In the genomic region with DNA sequence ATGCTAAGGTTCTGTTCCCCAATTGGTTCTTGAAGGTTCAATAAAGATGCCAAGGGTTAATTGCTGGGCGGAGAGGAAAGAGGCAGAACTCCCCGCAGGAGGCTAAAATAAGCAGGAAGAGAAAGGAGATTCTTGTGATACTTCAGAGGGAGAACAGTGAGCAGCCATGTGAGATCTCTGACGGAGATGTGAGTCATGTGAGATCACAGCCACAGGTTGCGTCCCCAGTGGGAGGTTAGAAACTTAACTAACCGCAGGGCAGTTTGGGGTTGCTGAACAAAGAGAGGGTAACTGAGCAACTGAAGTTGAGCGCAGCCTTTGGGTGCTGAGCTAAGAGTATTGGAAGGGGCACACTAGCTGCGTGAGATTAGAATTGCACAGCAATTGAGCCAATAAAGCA, we compare ENCODE assay signal across 16 mouse cellular contexts. TPM values are rescaled to one million over a fixed set of nuclear protein-coding genes. Genes with fewer than 3 reads are reported as not detected.
DNase-seq lines count a peak whose midpoint lies in the region; ATAC-seq and TF ChIP-seq lines count a peak whose summit lies in the region.
"Had no signal": no experiment of that assay in that cellular context is flagged by ENCODE, and none has a peak within 500 bp of the region (broad histone marks: within the 10 kb centered on the region; RNA-seq: fewer than 3 reads in every experiment).

No protein-coding gene starts in this region.

- peak overlapping the region; percentile 35 for H3K27ac ChIP-seq in macrophage
- H3K27ac ChIP-seq: embryonic facial prominence, embryonic 10.5 days; forebrain, embryonic 10.5 days had no signal

- POLR2A ChIA-PET in Patski (lab: Charles Lee), result no interaction called here

- no peaks in the 10 kb centered on the region for H3K36me3 ChIP-seq in macrophage (ENCODE audit: inconsistent target)
- H3K36me3 ChIP-seq: embryonic facial prominence, embryonic 10.5 days; forebrain, embryonic 10.5 days had no signal

- no peaks in the 10 kb centered on the region for H3K79me2 ChIP-seq in macrophage (ENCODE audit: inconsistent target)

- 65% methylated on average over 7 of the region's 7 CpGs for WGBS in macrophage (ENCODE audit: missing documents)

- DNase-seq in spleen, postnatal 36 days (ENCODE audit: low spot score in 2 of 2), result peak; percentile 47 to 50
- DNase-seq in spleen, postnatal 14 days (ENCODE audit: low spot score in 2 of 2), result no peak
- DNase-seq in Patski (ENCODE audit: low read depth, low spot score), result no peak
- no peak for DNase-seq in frontal cortex, postnatal 25 days (ENCODE audit: low spot score in 2 of 2)
- no peak for DNase-seq in frontal cortex, adult 2 months (ENCODE audit: extremely low spot score in 1 of 2, low spot score in 1 of 2)
- no peak for DNase-seq in urinary bladder, adult 2 months (ENCODE audit: low spot score)
- DNase-seq in layer of hippocampus, postnatal 25 days (ENCODE audit: extremely low spot score in 1 of 2, low spot score in 1 of 2), result no peak
- DNase-seq: adrenal gland, postnatal 25 days; cerebellum, adult 18-20 months; gastrocnemius, postnatal 10 days; heart, postnatal 10 days; kidney, adult 11 months; lung, postnatal 14 days had no signal

- no peak for TF ChIP-seq CTCF in Patski (IDR thresholded peaks at IDR 0.05)

- no peak overlapping the region for H3K4me3 ChIP-seq in macrophage (ENCODE audit: inconsistent target)
- H3K4me3 ChIP-seq: embryonic facial prominence, embryonic 10.5 days; forebrain, embryonic 10.5 days had no signal

- ATAC-seq in Patski, result peak; percentile 62

- in situ Hi-C loops in Patski (cut with MboI; ENCODE audit: low pct_unique_long_range_greater_than_20kb), result no loop called here

- no peaks in the 10 kb centered on the region for H3K27me3 ChIP-seq in Patski

- CTCF ChIA-PET in Patski (lab: Charles Lee), result interaction anchor here (0.9 to 1.5 kb wide), 3 partner anchors 18 to 70 kb away, joined by 3 read pairs; no protein-coding TSS in a partner anchor

RNA-seq across cellular contexts. Expression of a gene that starts 9.3 kb away (rescaled TPM):
- polyA plus RNA-seq in Patski (2021) (60.6 TPM), macrophage (2018) (64.7 to 104 TPM (median 89.0 TPM) in 3 replicates)
- total RNA-seq in macrophage (2018; cell fraction: chromatin; rRNA removed), result 100 to 1,000 TPM; 157 to 461 (median 270) TPM
- 100 to 1,000 TPM in 4 of 26 experiments, 10 to 100 TPM in 22; 61.9 to 145 (median 84.6) TPM for total RNA-seq in macrophage (2018; cell fraction: cytosol; rRNA removed)
- 100 to 1,000 TPM; 208 to 496 (median 273) TPM for total RNA-seq in macrophage (2018; cell fraction: nucleus; rRNA removed)
- 34.4 and 37.8 TPM in 2 replicates for polyA plus RNA-seq in frontal cortex, adult 2 months (2012; rRNA removed)
- 30.8 and 33.2 TPM in 2 replicates for polyA plus RNA-seq in urinary bladder, adult 2 months (2012; rRNA removed)
- 10 to 100 TPM; 48.8 to 55.6 TPM for total RNA-seq in layer of hippocampus, postnatal 25 days (2021)

Comparison
In these comparisons a context has a peak if more than half of its experiments do, and no peak if none do; other contexts are left out.
1. DNase-seq: peak in spleen, postnatal 36 days (2 of 2); none in spleen, postnatal 14 days (0 of 2), Patski (single experiment), frontal cortex, postnatal 25 days (0 of 2), frontal cortex, adult 2 months (0 of 2), urinary bladder, adult 2 months (single experiment) and layer of hippocampus, postnatal 25 days (0 of 2).